Mouse (Mus musculus) cerebellum, postnatal 10 days (tissue): ENCODE measurements at regions not wholly inside any gene's neighbourhood (a gene's known extent, or its start where the extent isn't known, plus 50 kb on each side); places are given as distances from the start of the nearest gene placed in this dataset.

ENCODE experiments used
- DNase-seq, 2 experiments: peaks; one replicate each; pipeline ENCODE4 v3.0.0; 2021; ENCODE audit warnings: mixed read lengths in 2 of 2

GRCm38 (mm10) chr5:67155582-67155981 lies 56.5 kb upstream of the Phox2b start:
- DNase-seq, result no peak

- peak; percentile 74 to 84 for DNase-seq
Observed at GRCm38 (mm10) chr5:67156911-67157310, 57.8 kb upstream of the Phox2b start.

- no peak for DNase-seq
Observed at GRCm38 (mm10) chr5:67176827-67177226, 77.7 kb upstream of the Phox2b start.

- no peak for DNase-seq
Observed at GRCm38 (mm10) chr5:67179221-67179620, 80.1 kb upstream of the Phox2b start.

- peak; percentile 60 to 73 for DNase-seq
Observed at GRCm38 (mm10) chr5:67189376-67189901, 70.9 kb upstream of the Tmem33 start.

GRCm38 (mm10) chr5:67194065-67194464 lies 66.3 kb upstream of the Tmem33 start:
- DNase-seq, result no peak

DNA sequence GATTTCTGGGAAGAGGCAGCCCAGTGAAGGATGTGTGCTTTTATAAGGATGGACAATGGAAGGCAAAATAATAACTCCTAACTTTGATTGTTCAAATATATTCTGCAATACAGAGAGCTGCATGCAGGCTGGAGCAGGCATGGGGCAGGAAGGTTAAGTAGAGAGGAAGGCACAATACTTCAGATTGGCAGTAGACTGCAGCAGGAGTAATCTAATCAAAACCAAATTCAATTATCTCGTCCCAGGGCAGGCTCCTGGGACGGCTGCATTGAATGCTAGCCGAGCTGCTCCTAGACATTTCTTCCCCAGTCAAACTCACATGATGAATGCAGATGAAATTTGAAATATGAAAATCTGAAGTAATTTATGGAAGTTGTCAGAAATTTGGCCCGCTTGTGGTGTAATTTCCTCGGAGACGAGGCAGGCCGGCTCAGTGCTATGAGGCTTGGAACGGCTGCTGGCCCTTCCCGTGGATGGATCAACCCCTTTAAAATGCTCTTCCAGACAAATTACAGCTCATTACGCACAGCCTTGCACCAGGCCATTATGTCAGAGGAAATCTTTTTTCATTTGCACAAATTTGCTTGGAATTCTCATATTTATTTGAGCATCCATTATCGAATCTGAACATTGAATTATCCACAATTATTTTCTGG lies 55.2 kb upstream of the Tmem33 start:
- no peak for DNase-seq
